Mouse (Mus musculus): ENCODE data around the gene Tmem243.

- no peak for TF ChIP-seq CTCF (IDR thresholded peaks at IDR 0.05; ENCODE audit: low read depth)
- no peak for TF ChIP-seq EP300 (IDR thresholded peaks at IDR 0.05; ENCODE audit: low read depth)
These were observed 28.1 kb downstream of the Tmem243 start for GRCm38 (mm10) chr5:9128566-9128965.

All from liver, embryonic 14.5 days (tissue).